Mouse (Mus musculus) adrenal gland, postnatal 10 days (tissue): ENCODE measurements around the gene Hook2. TPM values are rescaled to one million over a fixed set of nuclear protein-coding genes. Genes with fewer than 3 reads are reported as not detected.
A peak's percentile ranks its signal among the peaks of the same experiment; 100 is the strongest.

ENCODE experiments used
- DNase-seq: peaks from one replicate; pipeline ENCODE4 v3.0.0; 2021; ENCODE audit warnings: mixed read lengths
- long read RNA-seq, 2 experiments: library from polyadenylated mRNA; stranded (forward); transcript quantifications; one replicate each; pipeline ENCODE4 v2.0.0; 2021
- total RNA-seq, 2 experiments: library from RNA; stranded (reverse); gene quantifications; 2 replicates each; pipeline ENCODE4 v1.2.3; 2021

Hook2 gene
- total RNA-seq = 1 to 10 TPM; 6.5 to 6.6 TPM
- long read RNA-seq, experiment 1, transcript Hook2-201 (22 exons, 2,580 nt) = major isoform, 10 of 25 reads
- long read RNA-seq, experiment 1, partial matches to known transcripts = 3 of 25 reads
- long read RNA-seq, experiment 1, other reads (novel, unspliced or antisense) = 12 of 25 reads
- long read RNA-seq, experiment 2, transcript Hook2-201 (22 exons, 2,580 nt) = major isoform, 6 of 15 reads
- long read RNA-seq, experiment 2, partial matches to known transcripts = 1 of 15 reads
- long read RNA-seq, experiment 2, other reads (novel, unspliced or antisense) = 8 of 15 reads

DNA sequence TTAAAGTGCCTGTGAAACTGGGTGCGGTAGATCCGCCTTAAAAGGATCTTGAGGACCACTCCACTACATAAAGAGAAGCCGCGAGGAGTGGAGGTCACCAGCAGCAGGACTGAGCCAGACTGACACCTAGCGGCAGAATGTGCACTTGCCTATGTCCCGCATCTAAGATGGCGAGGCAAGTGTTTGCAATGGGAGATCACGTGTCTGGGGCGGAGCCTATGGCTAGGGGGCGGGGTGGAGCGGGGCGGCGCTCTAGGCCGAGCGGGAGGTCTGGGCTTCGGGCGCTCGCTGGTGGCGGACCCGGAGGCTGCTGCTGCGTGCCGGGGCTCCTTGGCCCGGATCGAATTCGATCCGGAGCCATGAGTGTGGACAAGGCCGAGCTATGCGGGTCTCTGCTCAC lies at the start of gene Hook2:
Gene Hook2 (plus strand): TSS at position 255 of the 400 bp plus-strand sequence.
- peak; percentile 98 for DNase-seq

DNA sequence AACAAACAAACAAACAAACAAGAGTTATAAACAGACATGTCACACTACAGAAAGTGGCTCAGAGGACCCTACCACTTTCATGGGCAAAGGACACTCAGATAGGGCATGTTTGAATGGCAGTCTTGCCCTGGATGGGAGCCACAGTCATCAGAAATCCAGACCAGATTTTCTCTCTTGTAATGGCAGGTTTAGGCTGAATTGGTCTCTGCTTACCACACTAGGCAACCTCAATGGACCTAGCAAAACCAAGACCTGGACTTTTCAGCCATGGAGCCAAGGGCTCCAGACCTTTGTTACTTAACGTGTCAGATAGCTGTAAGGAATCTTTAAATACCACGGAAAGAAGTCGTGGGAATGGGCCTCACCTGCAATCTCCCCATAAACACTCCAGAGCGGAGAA lies 46.7 kb upstream of the Hook2 start:
- DNase-seq = no peak

GRCm38 (mm10) chr8:84944478-84945160 lies 45.8 kb upstream of the Hook2 start:
- DNase-seq = peak; percentile 52

DNA sequence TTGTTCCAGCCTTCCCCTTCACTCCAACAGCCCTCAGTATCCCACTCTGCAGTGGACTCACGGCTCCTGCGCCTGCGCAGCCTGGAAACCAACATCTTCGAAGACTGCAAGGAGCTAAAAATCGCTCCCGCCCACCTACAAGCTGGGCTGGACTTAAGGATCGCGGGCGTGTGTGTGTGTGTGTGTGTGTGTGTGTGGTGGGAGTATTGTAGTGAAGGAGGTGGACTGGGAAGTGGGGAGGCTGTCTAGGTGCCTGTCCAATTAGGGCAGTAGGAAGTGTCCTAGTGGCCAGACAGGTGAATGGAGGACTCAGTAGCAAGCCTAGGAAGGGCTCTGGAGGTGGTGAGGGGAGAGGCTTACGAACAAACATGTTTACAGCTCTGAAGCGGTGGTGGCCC lies 45.2 kb upstream of the Hook2 start:
- DNase-seq = no peak

DNA sequence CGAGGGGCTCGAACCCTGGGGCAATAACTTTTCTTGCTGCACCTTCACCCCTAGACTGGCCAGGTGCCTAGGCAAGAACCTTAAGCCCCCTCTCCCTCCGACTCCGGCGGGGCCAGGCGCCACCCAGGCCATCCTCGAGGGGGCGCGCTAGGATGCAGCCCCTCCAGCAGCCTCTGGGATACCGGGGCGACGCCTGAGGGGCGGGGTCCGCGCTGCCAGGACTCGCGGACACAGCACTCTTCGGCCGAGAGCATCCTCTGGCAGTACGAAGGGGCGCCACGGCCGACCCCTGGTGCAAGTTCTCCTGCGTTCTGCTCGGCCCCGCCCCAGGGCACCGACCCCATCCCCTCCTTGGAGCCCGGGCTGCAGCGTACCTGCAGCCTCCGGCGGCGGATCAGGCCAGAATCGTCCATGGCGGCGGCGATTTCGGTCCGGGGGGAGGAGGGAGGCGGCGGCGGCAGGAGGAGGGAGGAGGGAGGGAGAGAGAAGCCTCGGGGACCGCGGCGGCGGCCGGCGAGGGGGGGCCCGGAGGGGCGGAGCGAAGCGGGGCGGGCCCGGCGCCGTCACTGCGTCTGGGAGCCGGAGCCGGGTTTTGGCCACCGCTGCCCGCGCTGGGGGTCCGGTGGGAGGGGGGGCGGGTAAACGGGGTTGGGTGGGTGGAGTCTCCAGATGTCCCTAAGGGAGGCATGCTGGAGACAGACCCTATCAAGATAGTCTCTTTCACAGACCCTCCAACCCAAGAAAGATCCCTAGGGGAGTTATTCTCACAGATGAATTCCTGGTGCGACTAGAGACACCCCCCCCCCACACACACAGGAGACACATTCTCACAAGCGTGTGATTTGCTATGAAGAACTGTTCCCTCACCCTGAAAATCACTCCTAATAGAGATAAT lies 44.5 kb upstream of the Hook2 start:
- DNase-seq = no peak

- DNase-seq = no peak
These were observed 43.7 kb upstream of the Hook2 start, which contains the start of gene Rtbdn for GRCm38 (mm10) chr8:84946528-84947240. Gene Rtbdn, plus strand, starts transcription at chr8:84946991.

GRCm38 (mm10) chr8:84947241-84947545 lies 43.2 kb upstream of the Hook2 start:
- peak; percentile 73 for DNase-seq

- DNase-seq = no peak
These were observed 40.6 kb upstream of the Hook2 start for GRCm38 (mm10) chr8:84949753-84950152.

DNA sequence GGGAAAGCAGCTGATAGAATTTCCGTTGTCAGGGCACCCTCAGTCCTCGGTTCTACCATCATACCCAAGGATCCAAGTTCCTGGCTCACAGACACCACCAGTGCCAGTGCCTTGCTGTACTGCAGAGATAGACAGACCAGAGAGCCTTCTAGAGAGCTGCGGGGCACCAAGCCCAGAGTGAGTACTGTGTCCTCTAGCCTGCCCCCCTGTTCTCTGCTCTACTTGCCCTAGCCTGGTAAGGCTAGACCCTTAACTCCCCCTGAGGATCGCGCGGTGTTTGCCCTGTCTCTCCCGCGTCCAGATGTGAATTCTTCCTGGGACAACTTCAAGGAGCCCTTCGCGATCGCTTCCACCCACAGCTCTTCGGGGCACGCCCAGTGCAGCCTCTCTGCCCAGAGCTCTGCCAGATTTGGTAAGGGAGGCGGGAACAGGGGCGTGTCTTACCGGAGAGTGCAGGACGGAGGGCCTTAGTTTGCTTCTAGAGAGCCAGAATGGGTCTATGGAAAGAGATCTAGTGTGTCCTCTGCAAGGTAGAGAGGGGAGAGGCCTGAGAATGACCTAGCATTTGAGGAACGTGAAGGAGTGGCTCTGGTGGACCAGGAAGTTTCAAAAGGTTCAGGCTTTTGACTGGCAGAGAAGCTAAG lies 37.7 kb upstream of the Hook2 start:
- peak; percentile 82 for DNase-seq

- peak; percentile 82 for DNase-seq
These were observed 33.6 kb upstream of the Hook2 start for GRCm38 (mm10) chr8:84956768-84957167.

DNA sequence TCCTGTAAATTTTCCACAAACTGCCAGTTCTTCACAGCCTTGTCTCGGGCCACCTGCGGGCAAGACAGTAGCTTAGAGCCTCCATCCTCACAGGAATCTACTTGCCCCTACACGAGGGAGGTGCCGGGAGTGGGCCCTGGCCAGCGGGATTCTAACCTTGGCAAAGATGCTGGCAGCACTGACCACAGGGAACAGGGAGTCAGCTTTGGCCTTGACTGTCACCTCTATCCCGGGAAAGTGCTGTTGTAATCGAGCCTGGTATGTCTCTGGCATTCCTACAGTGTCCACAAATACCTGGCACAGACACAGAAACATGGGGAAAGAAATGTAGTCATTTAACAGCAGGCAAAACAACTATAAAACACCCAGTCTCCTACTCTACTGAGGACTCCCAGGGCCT lies 30.6 kb upstream of the Hook2 start:
- peak; percentile 77 for DNase-seq

GRCm38 (mm10) chr8:84963952-84964351 lies 26.5 kb upstream of the Hook2 start:
- no peak for DNase-seq

DNA sequence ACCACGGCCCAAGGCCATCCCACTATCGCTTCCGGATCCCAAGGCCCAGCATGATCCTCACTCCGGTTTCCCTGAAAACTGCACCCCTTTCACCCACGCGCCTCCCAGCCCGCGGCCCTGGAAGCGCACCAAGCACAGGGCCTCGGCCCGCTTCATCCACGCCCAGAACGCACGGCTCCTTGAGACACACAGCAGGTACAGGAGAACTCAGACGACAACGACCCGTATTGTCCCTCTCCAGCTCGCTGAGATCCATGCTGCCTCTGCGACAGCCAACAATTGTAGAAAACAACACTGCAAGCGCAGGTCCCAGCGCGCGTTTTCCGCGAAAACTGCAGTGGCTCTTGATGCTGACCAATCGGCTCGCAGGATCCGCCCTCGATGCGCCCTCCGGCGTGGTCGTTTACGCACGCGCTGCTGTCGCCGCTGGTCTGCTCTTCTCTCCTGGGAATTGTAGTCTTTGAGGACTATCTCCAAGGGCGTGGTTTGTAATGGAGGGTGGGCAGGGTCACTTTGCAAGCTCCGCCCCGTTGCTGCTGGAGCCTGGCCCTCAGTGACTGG lies 24.6 kb upstream of the Hook2 start:
- DNase-seq = peak; percentile 95

- DNase-seq = peak; percentile 58
These were observed 23.8 kb upstream of the Hook2 start for GRCm38 (mm10) chr8:84966603-84967002.

DNA sequence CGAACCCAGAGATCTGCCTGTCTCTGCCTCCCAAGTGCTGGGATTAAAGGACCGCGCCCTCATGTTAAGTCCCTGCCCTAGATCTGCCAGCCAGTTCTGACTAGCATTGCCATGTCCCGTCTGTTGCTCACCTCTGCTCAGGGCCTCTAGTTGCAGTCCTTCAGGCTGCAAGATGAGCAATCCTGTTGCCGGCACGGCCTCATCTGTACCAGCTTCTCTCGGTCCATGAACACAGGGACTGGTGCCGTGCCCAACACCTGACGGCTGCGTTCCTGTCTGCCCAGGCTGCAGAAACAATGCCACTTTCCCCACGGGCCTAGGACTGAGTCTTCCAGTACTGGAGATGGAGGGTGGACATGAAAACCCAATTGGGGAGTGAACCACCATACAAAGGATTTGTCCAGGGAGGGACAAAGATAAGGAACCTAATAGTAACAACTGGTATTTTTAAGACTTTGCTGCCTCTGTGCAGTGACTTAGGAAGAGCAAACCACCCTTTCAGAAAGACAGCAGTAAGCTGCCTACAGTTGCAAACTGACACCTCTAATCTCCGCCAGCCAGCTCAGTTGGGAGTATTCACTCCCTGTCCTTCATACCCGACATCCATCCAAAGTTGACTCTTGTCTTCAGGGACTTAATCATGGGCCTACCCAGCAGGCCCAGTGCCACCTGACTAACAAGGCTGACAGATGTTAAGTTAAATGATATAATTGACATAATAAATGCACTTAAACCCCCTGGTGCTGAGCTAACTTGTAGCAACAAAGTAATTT lies 22.7 kb upstream of the Hook2 start:
- peak; percentile 35 for DNase-seq

DNA sequence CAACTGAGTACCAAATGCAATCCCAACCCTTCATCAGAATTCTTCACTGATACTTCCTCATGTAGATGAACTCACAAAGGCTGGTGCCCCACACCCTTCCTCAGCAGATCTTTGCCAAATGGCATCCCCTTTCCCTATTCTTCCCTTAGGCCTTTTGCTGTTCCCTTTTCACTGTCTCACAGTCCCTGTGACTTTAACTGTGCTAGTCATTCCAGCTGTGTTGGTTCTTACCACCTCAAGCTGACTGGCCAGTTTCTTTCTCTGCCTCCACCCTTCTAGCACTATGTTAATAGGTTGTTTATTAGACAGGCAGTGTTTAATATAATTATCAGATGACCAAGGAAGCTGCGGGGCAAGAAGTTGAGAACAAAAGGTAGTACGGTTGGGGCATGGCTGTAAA lies 21.8 kb upstream of the Hook2 start:
- DNase-seq = peak; percentile 26

DNA sequence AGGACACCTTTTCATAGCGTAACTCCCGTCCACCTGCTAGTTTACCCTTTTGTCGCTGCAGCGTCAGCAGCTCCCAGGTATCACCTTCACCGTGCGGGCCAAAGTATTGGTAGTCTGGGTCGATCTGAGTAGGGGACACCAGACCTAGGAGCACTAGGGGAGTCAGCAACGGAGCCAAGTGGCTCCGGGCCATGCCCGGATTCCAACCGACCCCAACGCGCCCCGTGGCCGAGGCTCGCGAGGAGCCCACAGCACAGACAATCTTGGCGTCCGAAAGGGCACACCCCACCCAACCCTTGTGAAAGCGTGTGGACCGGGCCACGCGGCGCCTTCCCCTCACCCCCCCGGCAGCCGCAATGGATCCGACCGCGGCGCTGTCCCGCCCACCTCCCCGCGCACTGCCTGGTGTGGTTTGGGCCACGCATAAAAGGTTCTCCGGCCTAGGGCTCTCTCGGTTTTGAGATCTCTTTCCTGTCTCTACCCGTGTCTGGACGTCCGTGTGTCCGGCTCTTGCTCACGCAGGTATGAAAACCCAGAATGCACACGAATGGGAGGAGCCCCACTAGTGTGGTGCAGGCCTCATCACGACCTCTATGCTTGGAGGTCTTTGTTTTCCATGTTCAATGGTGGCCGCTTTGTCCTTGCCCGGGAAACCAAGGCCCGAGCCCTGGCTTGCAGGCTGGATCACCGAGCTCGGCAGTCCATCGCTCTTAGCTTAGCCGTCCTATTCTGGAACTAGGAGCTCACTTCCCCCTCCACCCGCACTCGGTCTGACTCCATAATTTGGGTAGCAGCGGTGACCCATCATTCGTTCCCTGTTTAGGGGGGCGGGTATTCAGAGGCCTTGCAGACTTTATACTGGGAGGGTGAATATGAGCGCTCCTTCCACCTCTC lies 20.9 kb upstream of the Hook2 start, which contains the start of the genes Gm49661, Prdx2 and Rnaseh2a:
Gene Gm49661 (minus strand): TSS at position 193 of the 894 bp plus-strand sequence.
Gene Prdx2 (plus strand): TSS at position 347 of the 894 bp plus-strand sequence.
Gene Rnaseh2a (minus strand): TSS at position 527 of the 894 bp plus-strand sequence.
- peak; percentile 90 for DNase-seq

DNA sequence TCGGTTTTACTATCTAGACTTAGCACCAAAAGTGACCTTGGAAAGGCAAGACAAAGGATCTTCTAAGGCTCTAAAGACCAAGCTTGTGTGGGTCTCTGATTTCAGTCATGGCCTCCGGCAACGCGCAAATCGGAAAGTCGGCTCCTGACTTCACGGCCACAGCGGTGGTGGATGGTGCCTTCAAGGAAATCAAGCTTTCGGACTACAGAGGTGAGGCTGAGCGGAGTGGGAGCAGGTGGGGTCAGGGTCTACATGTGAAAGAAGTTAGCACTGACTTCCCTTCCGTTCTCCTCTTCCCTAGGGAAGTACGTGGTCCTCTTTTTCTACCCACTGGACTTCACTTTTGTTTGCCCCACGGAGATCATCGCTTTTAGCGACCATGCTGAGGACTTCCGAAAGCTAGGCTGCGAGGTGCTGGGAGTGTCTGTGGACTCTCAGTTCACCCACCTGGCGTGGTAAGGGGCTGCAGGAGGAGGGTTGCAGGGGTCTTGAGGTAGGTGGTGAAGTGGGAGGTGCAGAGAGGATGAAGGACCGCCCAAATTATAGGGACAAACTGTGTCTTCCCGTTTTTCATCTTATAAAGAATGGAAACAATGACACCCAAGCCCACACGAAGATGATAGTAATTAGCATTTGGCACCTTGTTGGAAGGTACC lies 20.1 kb upstream of the Hook2 start:
- DNase-seq = peak; percentile 39

- no peak for DNase-seq
These were observed 19.5 kb upstream of the Hook2 start for GRCm38 (mm10) chr8:84970913-84971312.
